Mouse (Mus musculus) C2C12 (cell line): ENCODE data around the gene Mthfd1l.

Experiments
- CEBPB ChIP-seq: IDR thresholded peaks from one replicate; pipeline ENCODE4 v1.6.1; 2011; ENCODE audit warnings: low read depth, mild to moderate bottlenecking, control low read depth, moderate library complexity
- CTCF ChIP-seq: IDR thresholded peaks from one replicate; pipeline ENCODE4 v1.5.1; 2011; ENCODE audit not compliant: control insufficient read depth, insufficient read depth, insufficient read length
- FOSL1 ChIP-seq: IDR thresholded peaks from one replicate; pipeline ENCODE4 v1.8.0; 2011; ENCODE audit warnings: mild to moderate bottlenecking, low read length; ENCODE audit not compliant: poor library complexity, insufficient read depth, severe bottlenecking
- MAX ChIP-seq: IDR thresholded peaks from one replicate; pipeline ENCODE4 v1.6.1; 2011; ENCODE audit warnings: mild to moderate bottlenecking, control low read depth
- MYOD1 ChIP-seq: IDR thresholded peaks from one replicate; pipeline ENCODE4 v1.6.1; 2011; ENCODE audit warnings: low read depth; ENCODE audit not compliant: control insufficient read depth, insufficient read length
- MYOG ChIP-seq: IDR thresholded peaks from one replicate; pipeline ENCODE4 v1.6.1; 2011; ENCODE audit not compliant: control insufficient read depth, insufficient read length; ENCODE audit errors: extremely low read depth
- USF1 ChIP-seq: IDR thresholded peaks from one replicate; pipeline ENCODE4 v1.6.1; 2011; ENCODE audit warnings: low read depth, mild to moderate bottlenecking, control low read depth, moderate library complexity

DNA sequence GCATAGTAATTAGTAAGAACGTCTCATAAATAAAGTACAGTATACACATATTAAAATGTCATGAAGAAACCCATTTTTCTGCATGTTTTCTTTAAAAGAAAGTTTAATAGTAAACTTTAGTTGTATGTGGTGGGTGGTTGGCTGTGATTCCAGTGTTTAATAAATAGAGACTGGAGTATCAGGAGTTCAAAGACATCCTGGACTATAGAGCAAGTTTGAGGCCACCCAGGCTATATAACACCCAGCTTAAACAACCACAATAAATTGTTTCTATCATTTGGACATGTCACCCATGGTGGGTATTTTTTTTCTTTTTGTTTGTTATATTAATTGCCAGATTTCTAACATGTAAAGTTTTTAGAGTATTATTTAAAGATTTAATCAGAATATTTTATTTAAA, 81.7 kb downstream of the Mthfd1l start:
- no peak for TF ChIP-seq CTCF
- TF ChIP-seq CEBPB, result no peak
- TF ChIP-seq FOSL1, result no peak
- TF ChIP-seq MAX, result no peak
- TF ChIP-seq USF1, result no peak
- TF ChIP-seq MYOD1, result no peak
- TF ChIP-seq MYOG, result no peak
